27 mouse cellular contexts compared by ENCODE assay signal in genomic region chr6:144351049-144351448, GRCm38 (mm10).
DNase-seq lines count a peak whose midpoint lies in the region; ATAC-seq and TF ChIP-seq lines count a peak whose summit lies in the region.
"Had no signal": no experiment of that assay in that cellular context is flagged by ENCODE, and none has a peak within 500 bp of the region (broad histone marks: within the 10 kb centered on the region; RNA-seq: fewer than 3 reads in every experiment).

No protein-coding gene starts in this region.

- no peak overlapping the region for H3K4me3 ChIP-seq in liver, postnatal 0 days (ENCODE audit: low read depth, low read length)
- H3K4me3 ChIP-seq in liver, embryonic 12.5 days: no peak overlapping the region
- peak overlapping the region; percentile 4; the same call in 1 of the 2 replicates for H3K4me3 ChIP-seq in G1E (ENCODE audit: low read depth, low read length)
- no peak overlapping the region for H3K4me3 ChIP-seq in stomach, postnatal 0 days (ENCODE audit: low read depth, low read length)
- H3K4me3 ChIP-seq: embryonic facial prominence, embryonic 10.5 days; embryonic facial prominence, embryonic 13.5 days; erythroblast, embryonic 14.5 days; forebrain, embryonic 12.5 days; forebrain, embryonic 15.5 days; heart, adult 2 months; heart, embryonic 10.5 days; heart, embryonic 13.5 days; hindbrain, embryonic 12.5 days; hindbrain, embryonic 15.5 days had no signal

- H3K27me3 ChIP-seq in liver, postnatal 0 days (ENCODE audit: insufficient read depth, low read length): no peaks in the 10 kb centered on the region
- no peaks in the 10 kb centered on the region for H3K27me3 ChIP-seq in liver, embryonic 12.5 days (replicated peaks)
- H3K27me3 ChIP-seq in G1E (ENCODE audit: insufficient read depth, low read length): no peaks in the 10 kb centered on the region
- H3K27me3 ChIP-seq in stomach, postnatal 0 days (ENCODE audit: control insufficient read depth, insufficient read depth, low read length): no peaks in the 10 kb centered on the region
- H3K27me3 ChIP-seq: embryonic facial prominence, embryonic 13.5 days; forebrain, embryonic 12.5 days; forebrain, embryonic 15.5 days; heart, embryonic 13.5 days; hindbrain, embryonic 12.5 days; hindbrain, embryonic 15.5 days; Patski had no signal

- no peaks in the 10 kb centered on the region for H3K9me3 ChIP-seq in liver, postnatal 0 days (ENCODE audit: low read length)
- no peaks in the 10 kb centered on the region for H3K9me3 ChIP-seq in liver, embryonic 12.5 days (replicated peaks)
- H3K9me3 ChIP-seq in G1E (replicated peaks): peaks cover 53% of the 10 kb centered on the region
- H3K9me3 ChIP-seq in stomach, postnatal 0 days (ENCODE audit: control insufficient read depth, low read length): no peaks in the 10 kb centered on the region
- H3K9me3 ChIP-seq: embryonic facial prominence, embryonic 10.5 days; embryonic facial prominence, embryonic 13.5 days; forebrain, embryonic 12.5 days; forebrain, embryonic 15.5 days; heart, embryonic 10.5 days; heart, embryonic 13.5 days; hindbrain, embryonic 12.5 days; hindbrain, embryonic 15.5 days had no signal

- no peaks in the 10 kb centered on the region for H3K36me3 ChIP-seq in liver, postnatal 0 days (replicated peaks; ENCODE audit: insufficient read depth, low read length)
- H3K36me3 ChIP-seq in liver, embryonic 12.5 days: no peaks in the 10 kb centered on the region
- H3K36me3 ChIP-seq in G1E (replicated peaks): no peaks in the 10 kb centered on the region
- H3K36me3 ChIP-seq in stomach, postnatal 0 days (ENCODE audit: control insufficient read depth, insufficient read depth, low read length): no peaks in the 10 kb centered on the region
- H3K36me3 ChIP-seq: embryonic facial prominence, embryonic 10.5 days; embryonic facial prominence, embryonic 13.5 days; forebrain, embryonic 12.5 days; forebrain, embryonic 15.5 days; heart, embryonic 10.5 days; heart, embryonic 13.5 days; hindbrain, embryonic 12.5 days; hindbrain, embryonic 15.5 days had no signal

- ATAC-seq in liver, postnatal 0 days: peak; percentile 92
- ATAC-seq in liver, embryonic 12.5 days: no peak
- no peak for ATAC-seq in G1E (ENCODE audit: extremely low read depth, insufficient number of reproducible peaks, low FRiP score, poor library complexity, severe bottlenecking)
- peak; percentile 81 for ATAC-seq in stomach, postnatal 0 days (ENCODE audit: low FRiP score, low TSS enrichment)
- ATAC-seq: CD4-positive, CD25-positive, alpha-beta regulatory T cell, adult 4 months; forebrain, embryonic 15.5 days; Patski had no signal

- no peaks in the 10 kb centered on the region for H3K4me1 ChIP-seq in liver, postnatal 0 days (ENCODE audit: insufficient read depth)
- H3K4me1 ChIP-seq in liver, embryonic 12.5 days: no peaks in the 10 kb centered on the region
- H3K4me1 ChIP-seq in G1E (ENCODE audit: insufficient read depth, low read depth, low read length): no peaks in the 10 kb centered on the region
- H3K4me1 ChIP-seq in stomach, postnatal 0 days (replicated peaks; ENCODE audit: control insufficient read depth, insufficient read depth): no peaks in the 10 kb centered on the region
- H3K4me1 ChIP-seq: embryonic facial prominence, embryonic 10.5 days; embryonic facial prominence, embryonic 13.5 days; forebrain, embryonic 12.5 days; forebrain, embryonic 15.5 days; heart, embryonic 10.5 days; heart, embryonic 13.5 days; hindbrain, embryonic 12.5 days; hindbrain, embryonic 15.5 days had no signal

- H3K9ac ChIP-seq in liver, postnatal 0 days (replicated peaks): no peak overlapping the region
- H3K9ac ChIP-seq in liver, embryonic 12.5 days: no peak overlapping the region
- no peak overlapping the region for H3K9ac ChIP-seq in stomach, postnatal 0 days (ENCODE audit: low read length)
- H3K9ac ChIP-seq: embryonic facial prominence, embryonic 13.5 days; forebrain, embryonic 12.5 days; forebrain, embryonic 15.5 days; heart, embryonic 13.5 days; hindbrain, embryonic 12.5 days; hindbrain, embryonic 15.5 days had no signal

- peak; percentile 5 for DNase-seq in heart, adult 11 months
- no peak for DNase-seq in heart, postnatal 10 days
- no peak for DNase-seq in liver, postnatal 0 days
- no peak for DNase-seq in G1E (ENCODE audit: low spot score)
- no peak for DNase-seq in stomach, postnatal 0 days (ENCODE audit: low spot score)
- no peak for DNase-seq in Muller cell, postnatal 12 days (ENCODE audit: inconsistent ontology term)
- DNase-seq: adrenal gland, adult 8-10 months; adrenal gland, postnatal 36 days; cerebellum, adult 11 months; cerebellum, adult 2 months; cerebellum, postnatal 10 days; cerebellum, postnatal 36 days; embryo, embryonic 11 days; gastrocnemius, postnatal 25 days; heart, adult 2 months had no signal

- H3K27ac ChIP-seq in liver, postnatal 0 days (ENCODE audit: low read depth): peak overlapping the region; percentile 52; the same call in 1 of the 2 replicates
- H3K27ac ChIP-seq in liver, embryonic 12.5 days: no peak overlapping the region
- H3K27ac ChIP-seq in stomach, postnatal 0 days (replicated peaks): no peak overlapping the region
- H3K27ac ChIP-seq: embryonic facial prominence, embryonic 10.5 days; embryonic facial prominence, embryonic 13.5 days; forebrain, embryonic 12.5 days; forebrain, embryonic 15.5 days; heart, adult 2 months; heart, embryonic 10.5 days; heart, embryonic 13.5 days; hindbrain, embryonic 12.5 days; hindbrain, embryonic 15.5 days had no signal

- intact Hi-C loops in heart, postnatal 10 days (cut with DNase I): no loop called here

- 61% methylated on average over 6 of the region's 6 CpGs for WGBS in liver, postnatal 0 days (ENCODE audit: insufficient replicate concordance)
- 62% methylated on average over 6 of the region's 6 CpGs for WGBS in liver, embryonic 12.5 days (ENCODE audit: insufficient replicate concordance)
- 70% methylated on average over 6 of the region's 6 CpGs for WGBS in stomach, postnatal 0 days

- peak; percentile 33; the same call in 1 of the 2 replicates for TF ChIP-seq EP300 in liver, postnatal 0 days (IDR thresholded peaks at IDR 0.05; ENCODE audit: low read depth)
- TF ChIP-seq EP300 in stomach, postnatal 0 days (optimal IDR thresholded peaks at IDR 0.05): no peak

- TF ChIP-seq CTCF in liver, postnatal 0 days (IDR thresholded peaks at IDR 0.05; ENCODE audit: low read depth): no peak
- no peak for TF ChIP-seq CTCF in G1E (IDR thresholded peaks at IDR 0.05; ENCODE audit: low read depth, low read length)
- no peak for TF ChIP-seq CTCF in stomach, postnatal 0 days (IDR thresholded peaks at IDR 0.05; ENCODE audit: low read depth)

- no peak overlapping the region for H3K4me2 ChIP-seq in liver, postnatal 0 days (ENCODE audit: low read depth, low read length)
- no peak overlapping the region for H3K4me2 ChIP-seq in liver, embryonic 12.5 days
- no peak overlapping the region for H3K4me2 ChIP-seq in stomach, postnatal 0 days (replicated peaks; ENCODE audit: low read depth)
- H3K4me2 ChIP-seq: embryonic facial prominence, embryonic 13.5 days; forebrain, embryonic 12.5 days; forebrain, embryonic 15.5 days; heart, embryonic 13.5 days; hindbrain, embryonic 12.5 days; hindbrain, embryonic 15.5 days had no signal

Comparison
In these comparisons a context has a peak if more than half of its experiments do, and no peak if none do; other contexts are left out.
1. ATAC-seq: peak in liver, postnatal 0 days (single experiment) and stomach, postnatal 0 days (single experiment); none in liver, embryonic 12.5 days (single experiment) and G1E (single experiment).